ENCODE assay signal across 20 mouse cellular contexts in the genomic region with DNA sequence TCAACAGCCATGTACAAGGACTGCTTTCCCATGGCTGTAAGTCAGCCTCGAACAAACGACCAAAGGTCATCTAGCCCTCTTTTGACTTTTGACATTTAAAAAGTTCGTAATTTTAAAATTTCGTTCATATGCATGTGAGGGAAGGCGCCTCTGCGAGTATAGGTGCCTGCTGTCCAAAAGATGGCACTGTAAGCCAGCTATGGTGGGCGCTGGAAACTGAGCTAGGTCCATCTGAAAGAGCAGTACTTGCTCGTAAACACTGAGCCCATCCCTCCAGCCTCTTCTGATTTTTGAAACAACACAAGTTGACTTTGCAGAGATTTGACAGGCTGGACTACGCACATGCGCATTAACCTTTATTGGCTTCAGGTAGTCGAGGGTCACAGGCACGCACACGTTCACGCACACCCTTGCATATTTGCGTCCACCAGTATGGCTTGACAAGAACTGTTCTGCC. TPM values are rescaled to one million over a fixed set of nuclear protein-coding genes. Genes with fewer than 3 reads are reported as not detected.
DNase-seq lines count a peak whose midpoint lies in the region; ATAC-seq and TF ChIP-seq lines count a peak whose summit lies in the region.
"Had no signal": no experiment of that assay in that cellular context is flagged by ENCODE, and none has a peak within 500 bp of the region (broad histone marks: within the 10 kb centered on the region; RNA-seq: fewer than 3 reads in every experiment).

4931423N10Rik (plus strand) TSS at position 407 of the 457 bp plus-strand sequence.

- dilution Hi-C loops in CH12.LX (cut with MboI; ENCODE audit: extremely low pct_ligation_motif_present, extremely low pct_unique_long_range_greater_than_20kb, low sequenced_read_pairs) = no loop called here

- H3K9me3 ChIP-seq in heart, postnatal 0 days (replicated peaks; ENCODE audit: control insufficient read depth, low read length) = no peaks in the 10 kb centered on the region
- no peaks in the 10 kb centered on the region for H3K9me3 ChIP-seq in lung, postnatal 0 days (ENCODE audit: low read length)
- H3K9me3 ChIP-seq in CH12.LX (replicated peaks; ENCODE audit: low read length) = no peaks in the 10 kb centered on the region
- H3K9me3 ChIP-seq in hindbrain, embryonic 11.5 days (ENCODE audit: control insufficient read depth, low read length) = no peaks in the 10 kb centered on the region
- H3K9me3 ChIP-seq: forebrain, embryonic 13.5 days; heart, embryonic 15.5 days; limb, embryonic 15.5 days; lung, embryonic 15.5 days; megakaryocyte, embryonic 14.5 days had no signal

- no peak within 1 kb of the TSS for H3K9ac ChIP-seq in heart, postnatal 0 days (replicated peaks; ENCODE audit: low read depth, low read length)
- no peak within 1 kb of the TSS for H3K9ac ChIP-seq in lung, postnatal 0 days (replicated peaks; ENCODE audit: low read depth)
- no peak within 1 kb of the TSS for H3K9ac ChIP-seq in CH12.LX (ENCODE audit: insufficient read depth, low read depth)
- H3K9ac ChIP-seq in hindbrain, embryonic 11.5 days (ENCODE audit: low read depth, low read length) = no peak within 1 kb of the TSS
- H3K9ac ChIP-seq: forebrain, embryonic 13.5 days; heart, embryonic 15.5 days; hindbrain, embryonic 14.5 days; limb, embryonic 15.5 days; lung, embryonic 15.5 days had no signal

- TF ChIP-seq EP300 in heart, postnatal 0 days (IDR thresholded peaks at IDR 0.05; ENCODE audit: low read depth) = no peak
- no peak for TF ChIP-seq EP300 in lung, postnatal 0 days (IDR thresholded peaks at IDR 0.05)
- TF ChIP-seq EP300 in CH12.LX (IDR thresholded peaks at IDR 0.05; ENCODE audit: low read length) = no peak

- H3K4me3 ChIP-seq in heart, postnatal 0 days (ENCODE audit: low read depth, low read length) = no peak within 1 kb of the TSS
- H3K4me3 ChIP-seq in lung, postnatal 0 days (ENCODE audit: low read depth, low read length) = no peak within 1 kb of the TSS
- no peak within 1 kb of the TSS for H3K4me3 ChIP-seq in lung, adult 2 months (replicated peaks; ENCODE audit: extremely low read depth, low read depth, low read length)
- H3K4me3 ChIP-seq in CH12.LX (replicated peaks in 1 of 3; ENCODE audit: low read depth in 2 of 3, low read length in 2 of 3, poor library complexity in 1 of 3) = no peak within 1 kb of the TSS
- H3K4me3 ChIP-seq in cortical plate, adult 2 months (ENCODE audit: insufficient read depth, low read length) = no peak within 1 kb of the TSS
- H3K4me3 ChIP-seq in hindbrain, embryonic 11.5 days (ENCODE audit: low read depth, low read length) = no peak within 1 kb of the TSS
- H3K4me3 ChIP-seq: forebrain, embryonic 13.5 days; heart, embryonic 15.5 days; limb, embryonic 15.5 days; lung, embryonic 15.5 days; megakaryocyte, embryonic 14.5 days; myocyte had no signal

- in situ Hi-C loops in CH12.LX (cut with MboI; ENCODE audit: low pct_ligation_motif_present, low pct_unique_long_range_greater_than_20kb, low sequenced_read_pairs) = no loop called here

- peak; percentile 70 for TF ChIP-seq RAD21 in CH12.LX (IDR thresholded peaks at IDR 0.05; ENCODE audit: low read depth, low read length)

- H3K4me1 ChIP-seq in heart, postnatal 0 days (ENCODE audit: control insufficient read depth, insufficient read depth) = no peaks in the 10 kb centered on the region
- no peaks in the 10 kb centered on the region for H3K4me1 ChIP-seq in lung, postnatal 0 days (ENCODE audit: insufficient read depth, low read depth, low read length)
- H3K4me1 ChIP-seq in lung, adult 2 months (ENCODE audit: control insufficient read depth, insufficient read depth, low read length) = no peaks in the 10 kb centered on the region
- H3K4me1 ChIP-seq in CH12.LX (ENCODE audit: control insufficient read depth in 1 of 2, insufficient read depth in 2 of 2) = no peaks in the 10 kb centered on the region
- H3K4me1 ChIP-seq in cortical plate, adult 2 months (ENCODE audit: control insufficient read depth, insufficient read depth, low read length) = no peaks in the 10 kb centered on the region
- no peaks in the 10 kb centered on the region for H3K4me1 ChIP-seq in hindbrain, embryonic 11.5 days (replicated peaks; ENCODE audit: control insufficient read depth, insufficient read depth, low read length)
- H3K4me1 ChIP-seq: forebrain, embryonic 13.5 days; limb, embryonic 15.5 days; lung, embryonic 15.5 days; megakaryocyte, embryonic 14.5 days had no signal

- H3K27me3 ChIP-seq in heart, postnatal 0 days (ENCODE audit: control insufficient read depth, insufficient read depth, low read length) = no peaks in the 10 kb centered on the region
- no peaks in the 10 kb centered on the region for H3K27me3 ChIP-seq in lung, postnatal 0 days (replicated peaks; ENCODE audit: insufficient read depth, low read length)
- H3K27me3 ChIP-seq in CH12.LX (replicated peaks) = no peaks in the 10 kb centered on the region
- H3K27me3 ChIP-seq in hindbrain, embryonic 11.5 days (ENCODE audit: control insufficient read depth, insufficient read depth, low read length) = no peaks in the 10 kb centered on the region
- H3K27me3 ChIP-seq: forebrain, embryonic 13.5 days; heart, embryonic 15.5 days; limb, embryonic 15.5 days; lung, embryonic 15.5 days; megakaryocyte, embryonic 14.5 days had no signal

- TF ChIP-seq CTCF in heart, postnatal 0 days (IDR thresholded peaks at IDR 0.05; ENCODE audit: low read depth) = peak; percentile 26
- 0 out of 2 replicates have a peak, but pooled peaks have one; percentile 8 for TF ChIP-seq CTCF in lung, postnatal 0 days (IDR thresholded peaks at IDR 0.05)
- TF ChIP-seq CTCF in lung, adult 2 months (IDR thresholded peaks at IDR 0.05; ENCODE audit: insufficient read depth, low read length) = no peak
- TF ChIP-seq CTCF in CH12.LX (conservative IDR thresholded peaks at IDR 0.05 in 1 of 2, IDR thresholded peaks at IDR 0.05 in 1 of 2; ENCODE audit: low read depth in 2 of 2, low read length in 2 of 2) = peak in 1 of 2 experiments; percentile 59; a peak in 2 of 4 replicates
- 0 out of 2 replicates have a peak, but pooled peaks have one; percentile 13 for TF ChIP-seq CTCF in cortical plate, adult 2 months (IDR thresholded peaks at IDR 0.05; ENCODE audit: extremely low read depth, insufficient read depth, low read length)

- TF ChIP-seq POLR2A in lung, adult 2 months (IDR thresholded peaks at IDR 0.05; ENCODE audit: borderline replicate concordance, extremely low read depth, low read depth, low read length) = no peak
- no peak for TF ChIP-seq POLR2A in CH12.LX (IDR thresholded peaks at IDR 0.05; ENCODE audit: low read depth, low read length)
- no peak for TF ChIP-seq POLR2A in cortical plate, adult 2 months (IDR thresholded peaks at IDR 0.05; ENCODE audit: extremely low read depth, insufficient read depth, low read length)

- no peaks in the 10 kb centered on the region for H3K36me3 ChIP-seq in heart, postnatal 0 days (replicated peaks; ENCODE audit: control insufficient read depth, insufficient read depth, low read length)
- no peaks in the 10 kb centered on the region for H3K36me3 ChIP-seq in lung, postnatal 0 days (ENCODE audit: insufficient read depth, low read length)
- H3K36me3 ChIP-seq in CH12.LX (replicated peaks in 1 of 2; ENCODE audit: control insufficient read depth in 1 of 2, insufficient read depth in 1 of 2, low read length in 1 of 2) = peaks cover 0 to 3% of the 10 kb centered on the region in 2 experiments
- H3K36me3 ChIP-seq in hindbrain, embryonic 11.5 days (ENCODE audit: control insufficient read depth, insufficient read depth, low read length) = no peaks in the 10 kb centered on the region
- H3K36me3 ChIP-seq: heart, embryonic 15.5 days; limb, embryonic 15.5 days; lung, embryonic 15.5 days had no signal

- WGBS in heart, postnatal 0 days = 73% methylated on average over 15 of the region's 15 CpGs
- WGBS in lung, postnatal 0 days = 75% methylated on average over 15 of the region's 15 CpGs
- 77% methylated on average over 15 of the region's 15 CpGs for WGBS in lung, adult 2 months
- WGBS in hindbrain, embryonic 11.5 days = 78% methylated on average over 15 of the region's 15 CpGs

- no peak for DNase-seq in heart, postnatal 0 days (ENCODE audit: low spot score)
- no peak for DNase-seq in heart, adult 18-20 months
- DNase-seq in lung, postnatal 0 days (ENCODE audit: low spot score) = no peak
- no peak for DNase-seq in lung, adult 2 months
- peak; percentile 6 for DNase-seq in CH12.LX (ENCODE audit: extremely low read depth)
- DNase-seq in right cerebral cortex, adult 18-20 months = no peak
- DNase-seq in hindbrain, embryonic 11.5 days (ENCODE audit: low spot score) = no peak
- DNase-seq: cerebellum, adult 11 months; cerebellum, postnatal 36 days; kidney, adult 9 months; thymus, adult 2 months had no signal

- ATAC-seq in heart, postnatal 0 days (ENCODE audit: insufficient read depth, low read depth) = no peak
- no peak for ATAC-seq in lung, postnatal 0 days
- ATAC-seq in hindbrain, embryonic 11.5 days (ENCODE audit: low FRiP score) = no peak
- ATAC-seq: forebrain, embryonic 13.5 days had no signal

- H3K4me2 ChIP-seq in heart, postnatal 0 days (ENCODE audit: low read depth, low read length) = no peak within 1 kb of the TSS
- no peak within 1 kb of the TSS for H3K4me2 ChIP-seq in lung, postnatal 0 days (replicated peaks; ENCODE audit: low read depth, low read length)
- H3K4me2 ChIP-seq in CH12.LX (ENCODE audit: insufficient read depth, low read depth, poor library complexity, severe bottlenecking) = no peak within 1 kb of the TSS
- H3K4me2 ChIP-seq in hindbrain, embryonic 11.5 days (replicated peaks; ENCODE audit: low read depth, low read length) = no peak within 1 kb of the TSS
- H3K4me2 ChIP-seq: forebrain, embryonic 13.5 days; heart, embryonic 15.5 days; hindbrain, embryonic 14.5 days; limb, embryonic 15.5 days; lung, embryonic 15.5 days had no signal

- H3K27ac ChIP-seq in heart, postnatal 0 days (ENCODE audit: low read depth) = no peak within 1 kb of the TSS
- no peak within 1 kb of the TSS for H3K27ac ChIP-seq in lung, postnatal 0 days (ENCODE audit: low read length)
- H3K27ac ChIP-seq in CH12.LX (ENCODE audit: insufficient read depth, low read depth) = no peak within 1 kb of the TSS
- no peak within 1 kb of the TSS for H3K27ac ChIP-seq in cortical plate, adult 2 months (ENCODE audit: insufficient read depth, low read length)
- no peak within 1 kb of the TSS for H3K27ac ChIP-seq in hindbrain, embryonic 11.5 days (ENCODE audit: low read depth, low read length)
- H3K27ac ChIP-seq: forebrain, embryonic 13.5 days; heart, embryonic 15.5 days; hindbrain, embryonic 14.5 days; limb, embryonic 15.5 days; lung, embryonic 15.5 days had no signal

- H3K79me2 ChIP-seq in CH12.LX (replicated peaks; ENCODE audit: control insufficient read depth, extremely low read depth, insufficient read depth, poor library complexity, severe bottlenecking) = no peaks in the 10 kb centered on the region

RNA-seq across cellular contexts. Expression of gene 4931423N10Rik, which starts in this region (rescaled TPM):
- total RNA-seq in heart, postnatal 0 days (2014; rRNA removed; ENCODE audit: low replicate concordance) = not detected in 2 replicates
- not detected in 2 replicates for polyA plus RNA-seq in heart, postnatal 0 days (2015; fragmentation: Nextera tagmentation; extraction: Ambion mirVana)
- not detected for total RNA-seq in heart, adult 18-20 months (2021)
- polyA plus RNA-seq in lung, postnatal 0 days (2015; fragmentation: Nextera tagmentation; extraction: Ambion mirVana) = not detected in 2 replicates
- polyA plus RNA-seq in lung, adult 2 months (2012; rRNA removed) = not detected in 2 replicates
- total RNA-seq in CH12.LX (2012; rRNA removed) (not detected in 2 replicates), CH12.LX (2014; rRNA removed) (not detected in 2 replicates)
- not detected in 2 replicates for polyA plus RNA-seq in CH12.LX (2012; ENCODE audit: insufficient read length, low read depth)
- polyA plus RNA-seq in cortical plate, adult 2 months (2012; rRNA removed) = 0.21 and 0.25 TPM in 2 replicates
- not detected in 2 replicates for polyA plus RNA-seq in hindbrain, embryonic 11.5 days (2014; fragmentation: Nextera tagmentation; extraction: Ambion mirVana)
- total RNA-seq: granulocyte monocyte progenitor cell, adult 5-6 weeks had no signal
- polyA plus RNA-seq: forebrain, embryonic 13.5 days; heart, embryonic 15.5 days; limb, embryonic 15.5 days; lung, embryonic 15.5 days; myocyte; thymus, adult 2 months had no signal

Comparison
In these comparisons a context has a peak if more than half of its experiments do, and no peak if none do; other contexts are left out.
1. Peak in DNase-seq in CH12.LX; RNA of the gene not detected or under 1 TPM.